Mouse (Mus musculus) small intestine, adult 2 months (tissue): ENCODE measurements at regions not wholly inside any gene's neighbourhood (a gene's known extent, or its start where the extent isn't known, plus 50 kb on each side); places are given as distances from the start of the nearest gene placed in this dataset.

Experiments
- CTCF ChIP-seq: fragments of 200-500 bp; IDR thresholded peaks from 2 replicates; pipeline ENCODE4 v1.5.1; 2012; ENCODE audit warnings: low read depth, mild to moderate bottlenecking, control low read depth, inconsistent platforms, low read length, moderate library complexity, mixed read lengths; ENCODE audit not compliant: insufficient replicate concordance, insufficient read length; ENCODE audit errors: extremely low read depth
- POLR2A ChIP-seq: fragments of 200-500 bp; IDR thresholded peaks from 2 replicates; pipeline ENCODE4 v1.6.1; 2012; ENCODE audit warnings: low read depth, mild to moderate bottlenecking, control low read depth, inconsistent platforms, low read length, moderate library complexity

DNA sequence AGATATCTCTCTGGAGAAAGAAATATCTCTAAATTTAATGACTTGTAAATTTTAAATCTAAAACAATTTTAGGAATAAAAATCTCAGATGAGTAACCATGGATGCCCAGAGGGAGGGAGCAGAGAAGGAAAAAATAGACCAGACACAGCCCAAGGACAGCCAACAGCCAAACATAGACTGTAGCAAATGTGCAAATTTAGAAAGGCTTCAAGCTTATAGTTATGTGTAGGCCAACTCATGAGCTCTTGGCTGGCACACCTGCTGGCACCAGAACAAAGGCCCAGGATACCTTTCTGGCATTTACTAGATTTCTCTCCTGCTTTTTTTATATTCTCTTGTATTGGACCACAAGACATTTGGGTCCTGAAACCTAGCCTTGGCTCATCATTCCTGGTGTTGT lies 90.3 kb upstream of the Armc3 start:
- TF ChIP-seq POLR2A (no peak), CTCF (no peak)
